Mouse (Mus musculus) cortical plate, adult 2 months (tissue): ENCODE results near the gene Fam166a.

Experiments
- CTCF ChIP-seq: fragments of 200-500 bp; IDR thresholded peaks from 2 replicates; pipeline ENCODE4 v1.5.1; 2011; ENCODE audit warnings: mild to moderate bottlenecking, control low read depth, low read length; ENCODE audit not compliant: insufficient read depth; ENCODE audit errors: extremely low read depth
- POLR2A ChIP-seq: fragments of 200-500 bp; IDR thresholded peaks from 2 replicates; pipeline ENCODE4 v1.6.1; 2011; ENCODE audit warnings: mild to moderate bottlenecking, low read length, control low read depth; ENCODE audit not compliant: insufficient read depth; ENCODE audit errors: extremely low read depth

GRCm38 (mm10) chr2:25170326-25171100 is 48.0 kb upstream of the Fam166a start:
- no peak for TF ChIP-seq CTCF
- TF ChIP-seq POLR2A = no peak
